Mouse (Mus musculus): ENCODE results near the gene Oas1e. TPM values are rescaled to one million over a fixed set of nuclear protein-coding genes. Genes with fewer than 3 reads are reported as not detected.
A peak's percentile ranks its signal among the peaks of the same experiment; 100 is the strongest.
"Not testable (repeated sequence)": the region's sequence is repeated elsewhere in the genome, so short reads cannot be mapped to it uniquely, and the experiment has no call there.

Oas1e gene
- polyA plus RNA-seq (2015; fragmentation: Nextera tagmentation; extraction: Ambion mirVana): not detected in 2 replicates

DNA sequence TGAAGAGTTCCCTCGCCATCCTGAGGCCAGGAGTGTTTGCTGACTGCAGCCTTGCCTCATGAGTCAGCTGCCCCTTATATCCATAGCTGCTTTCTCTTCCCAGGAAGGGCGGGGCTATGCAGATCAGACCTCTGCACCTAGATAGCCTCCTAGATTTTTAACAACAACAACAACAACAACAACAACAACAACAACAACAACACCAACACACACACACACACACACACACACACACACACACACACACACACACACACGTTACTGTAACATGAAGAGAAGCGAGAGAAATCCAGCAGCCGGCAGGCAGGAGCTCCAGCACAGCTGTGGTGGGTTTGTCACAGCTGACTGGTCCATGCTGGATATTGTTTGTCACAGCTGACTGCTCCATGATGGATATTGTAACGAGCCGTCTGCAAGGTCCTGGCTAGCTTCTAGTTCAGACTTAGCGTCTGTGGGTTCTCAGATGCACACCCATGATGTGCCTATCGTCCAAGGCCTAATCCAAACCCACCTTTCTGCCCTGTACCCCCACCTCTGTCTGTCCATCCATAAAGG is at the start of gene Oas1e:
Oas1e (minus strand) TSS at position 51 of the 555 bp plus-strand sequence.
- not testable (repeated sequence) for H3K9me3 ChIP-seq (replicated peaks; ENCODE audit: control insufficient read depth, low read length); H3K27me3 ChIP-seq (ENCODE audit: control insufficient read depth, insufficient read depth, low read length); H3K4me1 ChIP-seq (ENCODE audit: control insufficient read depth, insufficient read depth, low read length); H3K4me3 ChIP-seq (replicated peaks; ENCODE audit: low read length); H3K9ac ChIP-seq (ENCODE audit: low read length); ATAC-seq (ENCODE audit: insufficient read depth, low FRiP score); H3K36me3 ChIP-seq (ENCODE audit: control insufficient read depth, insufficient read depth, low read length); H3K27ac ChIP-seq (ENCODE audit: low read length); H3K4me2 ChIP-seq (ENCODE audit: low read depth, low read length)
- 62% methylated on average over 9 of the region's 9 CpGs for WGBS

DNA sequence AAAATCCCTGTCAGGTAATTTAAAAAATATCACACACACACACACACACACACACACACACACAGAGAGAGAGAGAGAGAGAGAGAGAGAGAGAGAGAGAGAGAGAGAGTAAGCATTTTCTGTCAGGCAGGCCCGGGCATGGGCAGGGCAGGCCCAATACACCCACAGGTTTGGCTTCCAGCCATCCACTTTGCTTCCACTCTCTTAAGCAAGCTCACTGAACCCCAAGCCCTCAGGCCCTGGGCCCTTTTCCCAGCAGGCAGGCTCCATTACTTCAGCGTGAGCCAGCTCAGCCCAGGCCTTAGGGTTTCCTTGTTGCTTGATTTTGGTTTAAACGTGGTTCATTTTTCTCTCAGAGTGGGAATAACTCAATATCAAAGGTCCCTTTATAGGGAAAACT is 49.4 kb upstream of the Oas1e start:
- Histone ChIP-seq H3K4me1 (ENCODE audit: control insufficient read depth, insufficient read depth, low read length) (no peaks in the 10 kb centered on the region), H3K9ac (ENCODE audit: low read length) (no peak overlapping the region), H3K4me3 (replicated peaks; ENCODE audit: low read length) (no peak overlapping the region), H3K9me3 (replicated peaks; ENCODE audit: control insufficient read depth, low read length) (no peaks in the 10 kb centered on the region), H3K27ac (ENCODE audit: low read length) (peak overlapping the region; percentile 29; the same call in 1 of the 2 replicates), H3K36me3 (ENCODE audit: control insufficient read depth, insufficient read depth, low read length) (no peaks in the 10 kb centered on the region), H3K4me2 (ENCODE audit: low read depth, low read length) (no peak overlapping the region), H3K27me3 (ENCODE audit: control insufficient read depth, insufficient read depth, low read length) (no peaks in the 10 kb centered on the region)
- WGBS: 60% methylated on average over 3 of the region's 3 CpGs
- 0 out of 2 replicates have a peak, but pooled peaks have one; percentile 33 for ATAC-seq (ENCODE audit: insufficient read depth, low FRiP score)

DNA sequence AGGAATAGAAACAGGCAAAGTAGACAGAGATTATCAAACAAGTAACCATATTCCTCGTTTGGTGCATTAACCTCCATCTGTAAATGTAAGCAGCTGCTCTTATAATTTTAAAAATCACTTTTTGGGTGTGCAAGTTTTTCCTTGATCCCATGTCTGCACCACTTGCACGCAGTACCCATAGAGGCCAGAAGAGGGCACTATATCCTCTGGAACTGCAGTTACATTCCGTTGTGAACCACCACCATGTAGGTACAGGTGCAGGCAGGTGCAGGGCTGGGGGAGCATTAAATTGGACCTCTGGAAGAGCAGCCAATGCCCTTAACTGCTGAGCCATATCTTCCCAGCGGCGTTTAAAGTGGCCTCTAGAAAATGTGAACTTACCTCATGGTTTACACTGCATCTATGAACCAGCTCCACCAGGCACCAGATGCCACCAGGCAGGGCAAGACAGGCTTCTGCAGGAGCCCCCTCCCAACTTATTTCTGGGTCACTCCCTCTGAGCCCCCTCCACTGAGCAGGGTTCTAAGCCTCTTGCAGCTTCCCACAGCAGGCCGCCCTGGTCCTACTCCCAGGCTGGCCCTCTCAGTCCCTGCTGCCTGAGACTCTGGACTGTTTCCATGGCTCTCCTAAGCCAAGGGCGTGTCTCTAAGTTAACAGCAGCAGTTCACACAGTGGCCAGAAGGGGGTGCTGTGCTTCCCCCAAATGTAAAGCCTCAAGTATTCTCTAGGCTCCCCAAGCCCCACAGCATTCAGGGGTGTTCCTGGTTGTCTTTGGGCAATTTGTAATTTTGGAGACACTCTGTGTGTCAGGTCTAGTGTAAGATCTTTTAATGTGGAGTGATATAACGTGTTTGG is 41.6 kb upstream of the Oas1e start:
- H3K27ac ChIP-seq (ENCODE audit: low read length): no peak overlapping the region
- H3K9me3 ChIP-seq (replicated peaks; ENCODE audit: control insufficient read depth, low read length): no peaks in the 10 kb centered on the region
- WGBS: 9% methylated on average over 8 of the region's 8 CpGs
- ATAC-seq (ENCODE audit: insufficient read depth, low FRiP score): no peak
- no peaks in the 10 kb centered on the region for H3K27me3 ChIP-seq (ENCODE audit: control insufficient read depth, insufficient read depth, low read length)
- H3K4me1 ChIP-seq (ENCODE audit: control insufficient read depth, insufficient read depth, low read length): no peaks in the 10 kb centered on the region
- H3K36me3 ChIP-seq (ENCODE audit: control insufficient read depth, insufficient read depth, low read length): no peaks in the 10 kb centered on the region
- H3K4me3 ChIP-seq (replicated peaks; ENCODE audit: low read length): no peak overlapping the region
- no peak overlapping the region for H3K4me2 ChIP-seq (ENCODE audit: low read depth, low read length)
- H3K9ac ChIP-seq (ENCODE audit: low read length): no peak overlapping the region

DNA sequence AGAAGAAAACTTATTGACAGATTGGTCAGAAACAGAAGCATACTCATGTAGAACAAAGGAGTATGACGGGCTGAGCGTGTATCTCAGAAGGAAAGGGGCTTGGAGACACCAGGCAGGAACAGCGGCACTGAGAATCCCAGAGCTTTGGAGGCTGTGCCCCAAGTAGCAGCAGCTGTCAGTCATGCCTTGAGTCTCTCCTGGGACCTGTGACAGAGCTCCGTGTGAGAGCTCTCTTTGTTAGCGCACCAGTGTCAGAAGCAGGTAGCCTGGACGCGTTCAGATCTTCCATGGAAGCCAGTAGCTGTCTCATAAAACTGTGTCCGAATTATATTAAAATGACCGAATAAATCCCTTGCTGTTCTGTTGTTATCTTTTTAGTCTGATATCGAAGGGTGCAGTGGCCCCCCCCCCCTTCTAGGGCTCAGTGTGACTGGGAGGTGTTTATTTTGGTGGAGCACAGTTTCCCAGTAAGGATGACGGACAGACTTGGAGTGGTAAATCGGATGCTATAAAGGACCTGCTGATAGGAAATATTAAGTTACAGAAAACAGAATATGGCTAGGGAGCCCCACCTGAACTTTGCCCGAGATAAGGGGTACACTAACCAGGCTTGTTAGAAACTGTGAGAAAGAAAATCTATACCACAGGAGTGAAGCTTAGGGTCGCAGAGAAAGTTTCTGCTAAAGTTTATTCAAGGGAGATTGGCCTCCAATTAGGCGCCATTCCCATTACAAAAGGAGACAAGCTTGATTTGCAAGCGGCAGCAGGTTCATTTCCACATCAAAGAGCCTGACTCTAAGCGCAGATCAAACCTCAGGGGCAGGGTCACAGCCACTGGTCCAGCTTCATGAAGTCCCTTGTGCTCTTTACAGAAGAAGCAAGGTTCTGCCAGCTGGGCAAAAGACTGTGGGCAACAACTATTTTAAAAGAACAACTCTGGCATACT is 38.3 kb upstream of the Oas1e start:
- no peaks in the 10 kb centered on the region for H3K36me3 ChIP-seq (ENCODE audit: control insufficient read depth, insufficient read depth, low read length)
- no peak overlapping the region for H3K27ac ChIP-seq (ENCODE audit: low read length)
- no peaks in the 10 kb centered on the region for H3K4me1 ChIP-seq (ENCODE audit: control insufficient read depth, insufficient read depth, low read length)
- H3K4me3 ChIP-seq (replicated peaks; ENCODE audit: low read length): no peak overlapping the region
- no peak for ATAC-seq (ENCODE audit: insufficient read depth, low FRiP score)
- H3K27me3 ChIP-seq (ENCODE audit: control insufficient read depth, insufficient read depth, low read length): no peaks in the 10 kb centered on the region
- 13% methylated on average over 17 of the region's 17 CpGs for WGBS
- H3K9ac ChIP-seq (ENCODE audit: low read length): no peak overlapping the region
- H3K4me2 ChIP-seq (ENCODE audit: low read depth, low read length): no peak overlapping the region
- no peaks in the 10 kb centered on the region for H3K9me3 ChIP-seq (replicated peaks; ENCODE audit: control insufficient read depth, low read length)

DNA sequence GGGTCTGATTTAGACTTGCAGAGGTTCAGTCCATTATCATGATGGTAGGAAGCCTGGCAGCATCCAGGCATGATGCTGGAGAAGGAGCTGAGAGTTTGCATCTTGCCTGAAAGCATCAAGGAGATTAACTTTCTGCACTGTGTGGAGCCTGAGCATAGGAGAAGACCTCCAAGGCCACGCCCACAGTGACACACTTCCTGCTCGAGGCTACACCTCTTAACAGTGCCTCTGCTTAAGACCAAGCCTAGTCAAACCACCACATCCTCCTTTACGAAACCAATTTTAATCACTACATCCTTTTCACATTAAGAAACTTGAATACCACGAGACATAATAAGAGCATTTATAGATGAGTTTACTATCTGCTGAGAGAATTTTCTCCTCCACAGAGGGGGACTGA is 35.7 kb upstream of the Oas1e start:
- 79% methylated on average over 4 of the region's 4 CpGs for WGBS

DNA sequence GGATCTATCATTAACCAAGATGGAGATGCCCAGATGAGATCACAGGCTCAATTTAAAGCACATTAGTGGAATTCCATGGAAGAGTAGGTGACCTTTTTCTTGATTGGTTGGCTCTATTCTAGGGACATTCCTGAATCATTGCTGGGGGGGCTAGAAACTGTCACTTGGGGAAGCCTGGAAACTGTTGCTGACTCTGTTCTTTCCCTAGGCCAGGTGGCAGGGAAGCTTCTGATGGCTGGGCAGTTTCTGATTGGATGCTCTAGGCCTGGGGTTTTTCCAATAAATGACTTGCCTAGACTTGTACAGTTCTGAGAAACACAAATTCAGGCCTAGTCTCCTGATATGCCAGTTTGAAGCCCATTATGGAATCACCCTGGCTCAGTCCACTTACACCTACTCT is 23.7 kb upstream of the Oas1e start:
- ATAC-seq (ENCODE audit: insufficient read depth, low FRiP score): no peak

More for the DNA sequence above, 35.7 kb upstream of the Oas1e start:
- Histone ChIP-seq H3K4me3 (replicated peaks; ENCODE audit: low read length) (no peak overlapping the region), H3K9me3 (replicated peaks; ENCODE audit: control insufficient read depth, low read length) (no peaks in the 10 kb centered on the region), H3K4me1 (ENCODE audit: control insufficient read depth, insufficient read depth, low read length) (no peaks in the 10 kb centered on the region), H3K27ac (ENCODE audit: low read length) (no peak overlapping the region), H3K36me3 (ENCODE audit: control insufficient read depth, insufficient read depth, low read length) (no peaks in the 10 kb centered on the region), H3K27me3 (ENCODE audit: control insufficient read depth, insufficient read depth, low read length) (no peaks in the 10 kb centered on the region), H3K4me2 (ENCODE audit: low read depth, low read length) (no peak overlapping the region), H3K9ac (ENCODE audit: low read length) (no peak overlapping the region)
- no peak for ATAC-seq (ENCODE audit: insufficient read depth, low FRiP score)

DNA sequence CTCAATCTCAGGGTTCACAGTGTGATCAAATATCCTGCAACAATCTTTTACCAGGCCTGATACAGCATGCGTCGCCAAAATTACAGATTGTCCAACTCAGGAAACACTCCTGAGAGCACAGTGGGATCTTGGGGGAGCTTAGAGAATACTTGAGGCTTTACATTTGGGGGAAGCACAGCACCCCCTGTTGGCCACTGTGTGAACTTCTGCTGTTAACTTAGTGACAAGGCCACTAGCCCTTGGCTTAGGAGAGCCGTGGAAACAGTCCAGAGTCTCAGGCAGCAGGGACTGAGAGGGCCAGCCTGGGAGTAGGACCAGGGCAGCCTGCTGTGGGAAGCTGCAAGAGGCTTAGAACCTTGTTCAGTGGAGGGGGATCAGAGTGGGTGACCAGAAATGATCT is 20.6 kb upstream of the Oas1e start:
- no peak for ATAC-seq (ENCODE audit: insufficient read depth, low FRiP score)
- H3K4me3 ChIP-seq (replicated peaks; ENCODE audit: low read length): no peak overlapping the region
- no peaks in the 10 kb centered on the region for H3K36me3 ChIP-seq (ENCODE audit: control insufficient read depth, insufficient read depth, low read length)
- peaks cover 7% of the 10 kb centered on the region; the same call in 1 of the 2 replicates for H3K9me3 ChIP-seq (replicated peaks; ENCODE audit: control insufficient read depth, low read length)
- no peaks in the 10 kb centered on the region for H3K27me3 ChIP-seq (ENCODE audit: control insufficient read depth, insufficient read depth, low read length)
- H3K4me1 ChIP-seq (ENCODE audit: control insufficient read depth, insufficient read depth, low read length): 0 out of 2 replicates have a peak, but pooled peaks cover 6% of the 10 kb centered on the region
- no peak overlapping the region for H3K4me2 ChIP-seq (ENCODE audit: low read depth, low read length)
- H3K9ac ChIP-seq (ENCODE audit: low read length): no peak overlapping the region
- 56% methylated on average over 3 of the region's 3 CpGs for WGBS
- no peak overlapping the region for H3K27ac ChIP-seq (ENCODE audit: low read length)

More for the DNA sequence above, 23.7 kb upstream of the Oas1e start:
- Histone ChIP-seq H3K4me3 (replicated peaks; ENCODE audit: low read length) (no peak overlapping the region), H3K9ac (ENCODE audit: low read length) (no peak overlapping the region), H3K9me3 (replicated peaks; ENCODE audit: control insufficient read depth, low read length) (peaks cover 7% of the 10 kb centered on the region; the same call in 1 of the 2 replicates), H3K27ac (ENCODE audit: low read length) (no peak overlapping the region), H3K4me2 (ENCODE audit: low read depth, low read length) (no peak overlapping the region), H3K4me1 (ENCODE audit: control insufficient read depth, insufficient read depth, low read length) (no peaks in the 10 kb centered on the region), H3K36me3 (ENCODE audit: control insufficient read depth, insufficient read depth, low read length) (no peaks in the 10 kb centered on the region), H3K27me3 (ENCODE audit: control insufficient read depth, insufficient read depth, low read length) (no peaks in the 10 kb centered on the region)

DNA sequence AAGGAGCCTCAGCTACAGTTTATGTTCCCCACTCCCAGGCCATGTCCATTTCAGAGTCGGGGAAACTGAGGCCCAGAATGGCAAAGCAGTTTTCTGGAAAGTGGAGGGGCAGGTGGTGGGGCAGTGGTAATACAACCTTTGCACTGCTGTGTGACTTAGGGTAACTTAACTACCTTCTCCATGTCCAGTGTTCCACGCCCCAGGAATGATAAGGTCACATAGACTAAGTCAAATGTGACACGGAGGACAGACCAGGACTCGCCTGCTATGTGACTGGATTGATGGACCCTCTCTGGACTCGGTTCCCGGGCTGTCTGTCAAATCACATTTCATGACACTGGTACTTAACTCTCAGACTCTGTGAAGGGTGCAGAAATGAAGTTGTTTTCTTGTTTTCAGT is 17.7 kb upstream of the Oas1e start:
- Histone ChIP-seq H3K9me3 (replicated peaks; ENCODE audit: control insufficient read depth, low read length) (no peaks in the 10 kb centered on the region), H3K4me2 (ENCODE audit: low read depth, low read length) (peak overlapping the region; percentile 69), H3K36me3 (ENCODE audit: control insufficient read depth, insufficient read depth, low read length) (no peaks in the 10 kb centered on the region), H3K27ac (ENCODE audit: low read length) (no peak overlapping the region), H3K9ac (ENCODE audit: low read length) (peak overlapping the region; percentile 67), H3K4me3 (replicated peaks; ENCODE audit: low read length) (peak overlapping the region; percentile 53), H3K4me1 (ENCODE audit: control insufficient read depth, insufficient read depth, low read length) (0 out of 2 replicates have a peak, but pooled peaks cover 6% of the 10 kb centered on the region), H3K27me3 (ENCODE audit: control insufficient read depth, insufficient read depth, low read length) (no peaks in the 10 kb centered on the region)
- no peak for ATAC-seq (ENCODE audit: insufficient read depth, low FRiP score)
- 68% methylated on average over 6 of the region's 6 CpGs for WGBS
